Mouse (Mus musculus): ENCODE measurements around the gene Dpp6. TPM values are rescaled to one million over a fixed set of nuclear protein-coding genes. Genes with fewer than 3 reads are reported as not detected.

Gene Dpp6
- polyA plus RNA-seq, 1 experiment from 2014 or later: 100 TPM

DNA sequence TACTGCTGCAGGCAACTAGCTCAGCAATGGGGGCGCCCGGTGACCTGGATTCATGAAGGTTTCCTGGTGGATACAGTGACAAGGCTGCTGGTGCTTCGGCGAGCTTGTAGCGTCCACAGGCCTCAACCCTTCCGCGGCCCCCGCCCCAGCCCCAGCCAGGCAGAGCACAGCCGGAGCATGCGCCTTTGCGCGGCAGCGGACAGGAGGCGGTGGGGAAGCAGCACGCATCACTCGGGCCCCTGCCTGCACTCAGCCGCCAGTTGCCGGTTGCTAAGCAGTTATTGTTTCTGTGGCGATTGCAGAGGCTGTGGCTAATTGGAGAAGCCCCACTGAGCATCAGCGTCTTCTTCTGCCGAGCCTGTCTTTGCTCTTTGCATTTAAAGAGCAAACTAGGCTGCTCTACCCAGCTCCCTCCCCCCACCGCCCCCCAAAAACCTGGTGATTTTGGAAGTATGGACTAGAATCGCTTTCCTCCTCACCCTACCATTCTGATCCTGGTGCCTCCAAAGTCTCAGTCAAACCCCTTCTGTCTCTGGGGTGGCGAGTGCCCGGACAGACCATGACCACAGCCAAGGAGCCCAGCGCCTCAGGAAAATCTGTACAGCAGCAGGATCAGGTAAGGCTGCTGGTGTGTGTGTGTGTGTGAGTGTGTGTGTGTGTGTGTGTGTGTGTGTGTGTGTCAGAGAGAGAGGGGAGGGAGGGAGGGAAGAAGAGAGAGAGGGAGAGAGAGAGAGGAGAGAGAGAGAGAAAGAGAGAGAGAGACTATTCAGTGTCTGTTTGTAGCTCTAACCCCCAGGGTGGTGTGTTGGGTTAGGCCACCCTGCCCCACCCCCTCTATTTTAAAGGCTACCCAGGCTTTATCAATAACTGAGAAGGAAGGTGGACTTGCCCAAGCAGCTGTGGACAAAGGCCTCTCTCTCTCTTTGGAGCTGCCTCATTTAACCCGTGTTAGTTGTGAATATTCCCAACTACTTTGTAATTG, 445.0 kb downstream of the Dpp6 start:
- Histone ChIP-seq H3K36me3 (ENCODE audit: control insufficient read depth, insufficient read depth, low read length) (no peaks in the 10 kb centered on the region), H3K4me2 (ENCODE audit: low read depth, low read length) (peak overlapping the region; percentile 69), H3K4me1 (ENCODE audit: control insufficient read depth, insufficient read depth, low read length) (peaks cover 12% of the 10 kb centered on the region; the same call in 1 of the 2 replicates), H3K27ac (ENCODE audit: low read depth, low read length) (peak overlapping the region; percentile 91), H3K4me3 (ENCODE audit: low read depth, low read length) (peak overlapping the region; percentile 42), H3K9ac (replicated peaks; ENCODE audit: low read depth, low read length) (peak overlapping the region; percentile 60), H3K9me3 (ENCODE audit: control insufficient read depth, low read length) (no peaks in the 10 kb centered on the region), H3K27me3 (ENCODE audit: control insufficient read depth, insufficient read depth, low read length) (no peaks in the 10 kb centered on the region)
- 4% methylated on average over 27 of the region's 27 CpGs for WGBS
- ATAC-seq (ENCODE audit: low read depth): peak; percentile 96

GRCm38 (mm10) chr5:27262751-27263150, 445.7 kb downstream of the Dpp6 start:
- Histone ChIP-seq H3K4me3 (ENCODE audit: low read depth, low read length) (peak overlapping the region; percentile 42), H3K36me3 (ENCODE audit: control insufficient read depth, insufficient read depth, low read length) (no peaks in the 10 kb centered on the region), H3K4me2 (ENCODE audit: low read depth, low read length) (peak overlapping the region; percentile 69), H3K27me3 (ENCODE audit: control insufficient read depth, insufficient read depth, low read length) (no peaks in the 10 kb centered on the region), H3K4me1 (ENCODE audit: control insufficient read depth, insufficient read depth, low read length) (peaks cover 12% of the 10 kb centered on the region; the same call in 1 of the 2 replicates), H3K27ac (ENCODE audit: low read depth, low read length) (peak overlapping the region; percentile 91), H3K9ac (replicated peaks; ENCODE audit: low read depth, low read length) (peak overlapping the region; percentile 60), H3K9me3 (ENCODE audit: control insufficient read depth, low read length) (no peaks in the 10 kb centered on the region)
- peak; percentile 15 for ATAC-seq (ENCODE audit: low read depth)
- WGBS: 27% methylated on average over 1 of the region's 1 CpGs

GRCm38 (mm10) chr5:27265281-27265680, 448.3 kb downstream of the Dpp6 start:
- no peak for ATAC-seq (ENCODE audit: low read depth)
- H3K9ac ChIP-seq (replicated peaks; ENCODE audit: low read depth, low read length): no peak overlapping the region
- WGBS: 74% methylated on average over 3 of the region's 3 CpGs
- no peak overlapping the region for H3K4me3 ChIP-seq (ENCODE audit: low read depth, low read length)
- peak overlapping the region; percentile 3; the same call in 1 of the 2 replicates for H3K4me2 ChIP-seq (ENCODE audit: low read depth, low read length)
- no peaks in the 10 kb centered on the region for H3K9me3 ChIP-seq (ENCODE audit: control insufficient read depth, low read length)
- H3K36me3 ChIP-seq (ENCODE audit: control insufficient read depth, insufficient read depth, low read length): no peaks in the 10 kb centered on the region
- H3K27ac ChIP-seq (ENCODE audit: low read depth, low read length): no peak overlapping the region
- H3K4me1 ChIP-seq (ENCODE audit: control insufficient read depth, insufficient read depth, low read length): peaks cover 12% of the 10 kb centered on the region; the same call in 1 of the 2 replicates
- no peaks in the 10 kb centered on the region for H3K27me3 ChIP-seq (ENCODE audit: control insufficient read depth, insufficient read depth, low read length)

GRCm38 (mm10) chr5:27271336-27271735, 454.3 kb downstream of the Dpp6 start:
- H3K27me3 ChIP-seq (ENCODE audit: control insufficient read depth, insufficient read depth, low read length): no peaks in the 10 kb centered on the region
- no peak overlapping the region for H3K4me3 ChIP-seq (ENCODE audit: low read depth, low read length)
- ATAC-seq (ENCODE audit: low read depth): no peak
- H3K4me1 ChIP-seq (ENCODE audit: control insufficient read depth, insufficient read depth, low read length): no peaks in the 10 kb centered on the region
- H3K27ac ChIP-seq (ENCODE audit: low read depth, low read length): no peak overlapping the region
- H3K9me3 ChIP-seq (ENCODE audit: control insufficient read depth, low read length): no peaks in the 10 kb centered on the region
- H3K36me3 ChIP-seq (ENCODE audit: control insufficient read depth, insufficient read depth, low read length): no peaks in the 10 kb centered on the region
- H3K4me2 ChIP-seq (ENCODE audit: low read depth, low read length): no peak overlapping the region
- WGBS: 79% methylated on average over 4 of the region's 4 CpGs
- H3K9ac ChIP-seq (replicated peaks; ENCODE audit: low read depth, low read length): no peak overlapping the region

GRCm38 (mm10) chr5:27274781-27275395, 457.9 kb downstream of the Dpp6 start:
- no peak for ATAC-seq (ENCODE audit: low read depth)
- no peaks in the 10 kb centered on the region for H3K4me1 ChIP-seq (ENCODE audit: control insufficient read depth, insufficient read depth, low read length)
- WGBS: 78% methylated on average over 8 of the region's 8 CpGs
- H3K27me3 ChIP-seq (ENCODE audit: control insufficient read depth, insufficient read depth, low read length): no peaks in the 10 kb centered on the region
- H3K36me3 ChIP-seq (ENCODE audit: control insufficient read depth, insufficient read depth, low read length): no peaks in the 10 kb centered on the region
- H3K9ac ChIP-seq (replicated peaks; ENCODE audit: low read depth, low read length): no peak overlapping the region
- no peak overlapping the region for H3K4me2 ChIP-seq (ENCODE audit: low read depth, low read length)
- H3K9me3 ChIP-seq (ENCODE audit: control insufficient read depth, low read length): no peaks in the 10 kb centered on the region
- no peak overlapping the region for H3K27ac ChIP-seq (ENCODE audit: low read depth, low read length)
- H3K4me3 ChIP-seq (ENCODE audit: low read depth, low read length): no peak overlapping the region

- Histone ChIP-seq H3K4me2 (ENCODE audit: low read depth, low read length) (no peak overlapping the region), H3K9me3 (ENCODE audit: control insufficient read depth, low read length) (no peaks in the 10 kb centered on the region), H3K36me3 (ENCODE audit: control insufficient read depth, insufficient read depth, low read length) (no peaks in the 10 kb centered on the region), H3K27me3 (ENCODE audit: control insufficient read depth, insufficient read depth, low read length) (no peaks in the 10 kb centered on the region), H3K9ac (replicated peaks; ENCODE audit: low read depth, low read length) (no peak overlapping the region), H3K4me1 (ENCODE audit: control insufficient read depth, insufficient read depth, low read length) (no peaks in the 10 kb centered on the region), H3K27ac (ENCODE audit: low read depth, low read length) (no peak overlapping the region), H3K4me3 (ENCODE audit: low read depth, low read length) (no peak overlapping the region)
- 86% methylated on average over 1 of the region's 1 CpGs for WGBS
- ATAC-seq (ENCODE audit: low read depth): no peak
Measured at GRCm38 (mm10) chr5:27275871-27276270, 458.9 kb downstream of the Dpp6 start.

GRCm38 (mm10) chr5:27278120-27278645, 461.2 kb downstream of the Dpp6 start:
- 53% methylated on average over 10 of the region's 10 CpGs for WGBS
- H3K4me2 ChIP-seq (ENCODE audit: low read depth, low read length): no peak overlapping the region
- H3K9me3 ChIP-seq (ENCODE audit: control insufficient read depth, low read length): no peaks in the 10 kb centered on the region
- peak; percentile 50; the same call in 1 of the 2 replicates for ATAC-seq (ENCODE audit: low read depth)
- no peak overlapping the region for H3K4me3 ChIP-seq (ENCODE audit: low read depth, low read length)
- no peaks in the 10 kb centered on the region for H3K4me1 ChIP-seq (ENCODE audit: control insufficient read depth, insufficient read depth, low read length)
- H3K36me3 ChIP-seq (ENCODE audit: control insufficient read depth, insufficient read depth, low read length): no peaks in the 10 kb centered on the region
- H3K27ac ChIP-seq (ENCODE audit: low read depth, low read length): peak overlapping the region; percentile 36; the same call in 1 of the 2 replicates
- no peak overlapping the region for H3K9ac ChIP-seq (replicated peaks; ENCODE audit: low read depth, low read length)
- H3K27me3 ChIP-seq (ENCODE audit: control insufficient read depth, insufficient read depth, low read length): no peaks in the 10 kb centered on the region

- no peaks in the 10 kb centered on the region for H3K4me1 ChIP-seq (ENCODE audit: control insufficient read depth, insufficient read depth, low read length)
- no peak for ATAC-seq (ENCODE audit: low read depth)
Measured at GRCm38 (mm10) chr5:27286876-27287275, 469.9 kb downstream of the Dpp6 start.

More at GRCm38 (mm10) chr5:27286876-27287275, 469.9 kb downstream of the Dpp6 start:
- Histone ChIP-seq H3K27me3 (ENCODE audit: control insufficient read depth, insufficient read depth, low read length) (no peaks in the 10 kb centered on the region), H3K9ac (replicated peaks; ENCODE audit: low read depth, low read length) (no peak overlapping the region), H3K9me3 (ENCODE audit: control insufficient read depth, low read length) (no peaks in the 10 kb centered on the region), H3K4me3 (ENCODE audit: low read depth, low read length) (no peak overlapping the region), H3K4me2 (ENCODE audit: low read depth, low read length) (no peak overlapping the region), H3K36me3 (ENCODE audit: control insufficient read depth, insufficient read depth, low read length) (no peaks in the 10 kb centered on the region), H3K27ac (ENCODE audit: low read depth, low read length) (no peak overlapping the region)
- 45% methylated on average over 4 of the region's 4 CpGs for WGBS
